Mouse (Mus musculus) T-helper 2 cell (primary cell): ENCODE results near the gene 9330161L09Rik.

Experiments used
- in situ Hi-C: fragments of 300-600 bp; cut with MboI, MseI; formaldehyde crosslinking; loops from one replicate; pipeline ENCODE4 v1.15.1; 2025; ENCODE audit warnings: high pct_unique_total_duplicates

The 9330161L09Rik gene

DNA sequence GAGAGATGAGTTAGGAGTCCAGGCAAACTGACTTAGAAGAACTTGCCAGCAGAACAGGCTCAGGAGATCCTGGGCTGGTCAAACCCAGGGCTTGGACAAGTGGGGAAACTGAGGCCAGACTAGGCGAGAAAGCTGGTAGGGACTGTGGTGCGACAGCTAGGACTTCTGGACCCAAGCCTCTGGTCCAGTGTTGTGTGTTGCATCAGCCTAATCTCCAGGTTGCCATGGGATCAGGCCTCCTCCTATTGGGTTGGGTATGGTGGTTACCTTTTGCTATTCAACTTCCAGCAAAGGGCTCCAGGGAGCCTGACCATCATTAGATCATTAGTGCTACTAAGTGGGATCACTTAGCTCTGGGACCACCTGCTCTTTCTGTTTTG lies 18.3 kb downstream of the 9330161L09Rik start:
- in situ Hi-C loops, result no loop called here

DNA sequence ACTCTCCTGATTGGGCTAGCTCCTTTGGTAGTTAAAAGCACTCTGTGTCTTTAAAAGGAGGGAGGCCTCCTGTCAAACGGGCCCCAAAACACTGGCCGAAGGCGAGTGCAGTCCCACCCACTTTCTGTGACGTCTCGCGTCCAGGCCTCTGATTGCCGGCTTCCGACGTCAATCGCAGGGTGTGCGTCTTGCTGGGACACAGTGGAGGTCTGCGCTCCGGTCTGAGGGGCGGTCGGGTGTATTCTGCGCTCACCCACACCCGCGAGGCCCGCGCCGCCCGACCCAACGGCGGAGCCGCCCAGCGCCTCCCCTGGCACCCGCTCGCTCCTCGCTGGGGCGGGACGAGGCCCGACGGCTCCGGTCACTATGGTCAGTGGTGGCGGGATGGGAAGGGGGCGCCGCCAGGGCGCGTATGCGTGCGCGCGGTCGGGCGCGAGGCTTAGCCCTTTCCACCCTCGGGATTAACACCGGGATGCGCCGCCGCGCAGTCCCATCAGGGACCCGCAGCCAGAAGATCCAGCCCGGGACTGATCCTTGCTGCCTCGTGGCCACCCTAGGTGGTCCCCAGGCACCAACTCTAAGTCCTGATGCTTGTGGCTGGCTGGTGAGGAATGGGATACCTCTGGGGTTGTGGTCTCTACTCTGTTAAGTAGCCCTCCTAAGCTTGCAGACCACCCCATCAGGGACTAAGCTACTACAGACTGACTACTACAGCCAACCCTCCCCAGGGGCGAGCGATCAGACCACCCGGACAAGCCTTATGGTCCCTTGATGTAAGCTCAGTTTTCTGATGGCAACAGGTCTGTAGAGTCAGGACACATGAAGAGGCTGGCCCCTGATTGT lies 18.9 kb downstream of the 9330161L09Rik start, which contains the start of gene Otub2:
Otub2 (plus strand) TSS at position 178 of the 843 bp plus-strand sequence.
- in situ Hi-C loops, result no loop called here

DNA sequence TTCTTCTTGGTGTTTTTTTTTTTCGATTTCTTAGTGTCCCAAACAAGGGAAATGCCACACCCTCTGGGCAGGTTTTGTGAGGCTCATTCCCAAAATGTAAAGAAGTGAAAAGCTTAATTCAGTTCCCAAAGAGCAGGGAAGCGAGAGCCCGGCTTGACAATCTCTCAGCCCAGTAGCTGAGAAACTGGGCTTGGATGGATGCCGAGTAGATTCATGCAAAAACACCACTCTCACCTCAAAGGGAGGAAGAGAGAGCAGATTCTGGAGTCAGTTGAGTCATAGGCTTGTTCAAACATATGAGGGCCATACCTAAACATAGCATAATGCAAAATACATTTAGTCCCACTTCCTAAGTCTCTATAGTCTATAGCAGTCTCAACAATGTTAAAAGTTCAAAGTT lies 27.4 kb downstream of the 9330161L09Rik start:
- in situ Hi-C loops, result no loop called here

DNA sequence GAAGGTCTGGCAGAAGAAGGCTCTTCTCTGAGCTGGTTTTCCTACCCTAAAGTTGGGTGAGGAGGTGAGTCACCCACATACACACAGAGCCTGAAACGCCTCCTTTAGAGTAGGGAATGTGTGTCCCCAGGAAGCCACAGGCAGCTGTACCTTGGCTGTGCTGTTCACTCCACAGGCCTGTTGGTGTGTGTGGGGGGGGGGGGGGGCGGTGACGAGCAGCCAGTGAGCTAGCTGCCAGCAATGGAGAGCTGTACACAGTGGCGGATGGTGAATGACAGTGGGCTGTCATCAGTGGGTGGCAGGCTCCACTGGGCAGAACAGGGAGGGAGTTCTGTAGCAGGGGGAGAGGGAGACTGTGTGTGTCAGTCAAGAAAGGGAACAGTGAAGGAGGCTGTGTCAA lies 30.8 kb downstream of the 9330161L09Rik start:
- in situ Hi-C loops, result no loop called here

- in situ Hi-C loops, result no loop called here
Observed at GRCm38 (mm10) chr12:103376124-103376523, 31.5 kb downstream of the 9330161L09Rik start.

DNA sequence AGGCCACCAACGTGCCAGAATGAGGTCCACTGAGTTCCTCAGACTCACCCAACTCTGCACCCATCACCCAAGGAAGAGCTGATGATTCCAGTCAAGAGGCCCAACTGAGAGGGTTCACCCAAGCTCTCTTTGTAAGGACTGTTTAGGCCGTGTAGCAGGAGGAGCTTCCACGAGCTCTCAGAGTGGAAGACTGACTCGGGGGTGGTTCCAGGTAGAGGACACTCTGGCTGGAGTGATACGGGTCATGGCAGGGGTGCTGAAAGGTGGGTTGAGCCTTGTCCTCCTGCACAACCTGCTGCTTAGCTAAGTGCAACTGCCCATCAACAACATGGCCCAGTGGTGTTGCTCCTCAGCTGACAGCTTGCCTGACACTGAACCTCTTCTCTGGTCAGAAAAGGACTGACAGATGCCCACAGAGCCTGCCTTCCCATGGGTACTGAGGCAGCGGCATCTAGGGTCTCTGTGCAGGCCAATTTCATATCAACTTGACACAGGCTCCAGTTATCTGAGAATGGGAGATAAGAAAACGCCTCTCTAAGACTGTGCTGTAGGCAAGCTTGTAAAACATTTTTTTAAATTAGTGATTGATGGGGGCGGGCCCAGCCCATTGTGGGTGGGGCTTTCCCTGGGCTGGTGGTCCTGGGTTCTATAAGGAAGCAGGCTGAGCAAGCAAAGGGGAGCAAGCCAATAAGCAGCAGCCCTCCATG lies 33.9 kb downstream of the 9330161L09Rik start:
- in situ Hi-C loops, result no loop called here

DNA sequence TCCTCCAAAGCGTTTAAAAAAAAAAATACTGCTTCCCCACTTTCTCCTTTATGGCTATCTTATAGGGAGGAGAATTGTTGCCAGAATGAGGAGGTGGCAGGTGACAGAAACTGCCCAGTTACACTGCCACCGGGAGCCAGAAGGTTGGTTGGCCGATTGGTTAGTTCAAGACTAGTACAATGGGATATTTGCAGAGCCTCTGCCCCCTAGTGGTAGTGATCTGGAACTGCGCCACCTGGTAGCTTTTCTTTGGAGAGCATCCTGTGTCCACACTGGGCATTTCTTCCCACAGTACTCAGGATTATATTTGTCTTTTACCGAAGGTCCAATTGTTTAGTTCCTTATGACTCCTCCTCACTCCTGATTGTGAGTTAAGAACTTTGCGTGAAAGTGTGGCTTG lies 35.9 kb downstream of the 9330161L09Rik start:
- in situ Hi-C loops, result no loop called here

DNA sequence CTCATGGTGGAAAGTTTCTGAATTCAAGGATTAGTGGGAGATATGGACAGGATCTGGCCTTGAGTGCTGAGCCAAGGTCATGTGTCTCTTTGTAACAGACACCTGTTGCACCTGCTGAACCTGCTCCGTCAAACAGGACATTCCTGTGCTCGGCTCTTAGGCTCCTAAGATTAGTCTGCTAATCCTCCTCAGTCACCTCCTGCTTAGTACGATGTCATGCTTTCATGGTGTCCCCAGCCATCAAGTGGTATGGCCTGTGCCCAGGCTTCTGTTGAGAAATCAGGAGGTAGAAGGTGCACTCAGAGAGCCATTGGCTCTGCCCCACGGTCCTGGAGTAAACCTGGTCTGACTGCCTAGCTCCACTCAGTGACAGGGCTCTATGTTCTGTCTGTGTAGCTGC lies 36.8 kb downstream of the 9330161L09Rik start:
- in situ Hi-C loops, result no loop called here

DNA sequence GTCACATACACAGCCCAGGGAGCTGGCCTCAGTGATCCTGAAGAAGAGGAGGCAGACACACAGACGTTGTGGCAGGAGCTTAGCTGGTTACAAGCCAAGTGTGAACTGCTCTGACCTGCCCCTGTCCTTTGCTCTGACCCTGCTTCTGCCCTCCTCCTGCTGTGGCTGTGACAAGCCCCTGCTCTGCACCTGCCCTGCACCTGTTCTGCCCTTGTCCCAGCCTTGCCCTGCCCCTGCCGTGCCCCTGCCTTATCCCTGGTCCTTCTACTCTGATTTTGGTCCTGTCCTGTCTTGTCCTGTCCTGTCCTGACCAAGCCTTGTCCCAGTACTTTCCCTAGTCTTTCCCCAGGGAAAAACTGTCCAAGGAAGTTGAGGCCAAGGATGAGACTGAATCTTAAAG lies 38.8 kb downstream of the 9330161L09Rik start:
- in situ Hi-C loops, result loop anchor here (10.0 kb wide), 1 partner anchor 224 kb away; no protein-coding TSS in a partner anchor

GRCm38 (mm10) chr12:103368326-103368669 lies 39.3 kb downstream of the 9330161L09Rik start:
- in situ Hi-C loops, result loop anchor here (10.0 kb wide), 1 partner anchor 223 kb away; no protein-coding TSS in a partner anchor

- in situ Hi-C loops, result loop anchor here (10.0 kb wide), 1 partner anchor 223 kb away; no protein-coding TSS in a partner anchor
Observed at GRCm38 (mm10) chr12:103367620-103368325, 39.8 kb downstream of the 9330161L09Rik start.

DNA sequence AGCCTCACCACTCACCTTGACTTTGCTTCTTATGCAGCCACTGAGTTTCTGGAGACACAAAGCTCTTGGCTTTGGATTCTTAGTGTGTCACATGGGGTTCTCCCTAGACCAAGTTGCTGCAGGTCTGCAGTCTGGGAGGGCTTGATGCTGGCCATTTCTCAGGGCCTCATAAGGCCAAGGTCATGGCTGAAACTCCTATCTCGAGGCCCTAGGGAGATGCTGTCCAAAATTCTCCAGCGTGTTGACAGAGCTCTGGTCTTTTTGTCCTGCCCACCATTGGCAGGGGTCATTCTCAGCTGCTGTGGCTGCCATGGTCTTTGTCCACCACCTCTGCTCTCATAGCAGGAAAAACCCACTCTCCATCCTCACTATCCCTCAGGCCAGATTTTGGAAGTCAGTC lies 40.4 kb downstream of the 9330161L09Rik start:
- in situ Hi-C loops, result loop anchor here (10.0 kb wide), 1 partner anchor 222 kb away; no protein-coding TSS in a partner anchor

DNA sequence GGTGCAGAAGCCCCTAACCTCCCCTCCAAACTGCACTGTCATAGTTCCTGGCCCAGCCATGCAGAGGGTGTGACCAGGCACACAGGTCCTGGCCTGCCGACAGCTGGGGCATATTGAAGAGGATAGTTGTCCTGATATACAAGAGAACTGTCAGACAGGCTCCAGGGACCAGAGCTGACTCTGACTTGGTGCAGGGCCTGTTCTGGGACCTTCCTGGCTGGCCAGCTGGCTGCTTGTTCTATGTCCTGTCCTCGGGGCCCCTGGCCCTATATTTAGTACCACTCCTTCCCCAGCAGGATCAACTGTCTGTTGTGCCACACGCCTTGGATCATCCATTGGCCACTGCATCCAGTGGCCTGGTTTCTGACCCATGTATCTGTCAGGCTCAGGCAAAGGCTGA lies 45.3 kb downstream of the 9330161L09Rik start:
- in situ Hi-C loops, result loop anchor here (5.0 to 10.0 kb wide), 2 partner anchors 35 to 218 kb away; no protein-coding TSS in a partner anchor

DNA sequence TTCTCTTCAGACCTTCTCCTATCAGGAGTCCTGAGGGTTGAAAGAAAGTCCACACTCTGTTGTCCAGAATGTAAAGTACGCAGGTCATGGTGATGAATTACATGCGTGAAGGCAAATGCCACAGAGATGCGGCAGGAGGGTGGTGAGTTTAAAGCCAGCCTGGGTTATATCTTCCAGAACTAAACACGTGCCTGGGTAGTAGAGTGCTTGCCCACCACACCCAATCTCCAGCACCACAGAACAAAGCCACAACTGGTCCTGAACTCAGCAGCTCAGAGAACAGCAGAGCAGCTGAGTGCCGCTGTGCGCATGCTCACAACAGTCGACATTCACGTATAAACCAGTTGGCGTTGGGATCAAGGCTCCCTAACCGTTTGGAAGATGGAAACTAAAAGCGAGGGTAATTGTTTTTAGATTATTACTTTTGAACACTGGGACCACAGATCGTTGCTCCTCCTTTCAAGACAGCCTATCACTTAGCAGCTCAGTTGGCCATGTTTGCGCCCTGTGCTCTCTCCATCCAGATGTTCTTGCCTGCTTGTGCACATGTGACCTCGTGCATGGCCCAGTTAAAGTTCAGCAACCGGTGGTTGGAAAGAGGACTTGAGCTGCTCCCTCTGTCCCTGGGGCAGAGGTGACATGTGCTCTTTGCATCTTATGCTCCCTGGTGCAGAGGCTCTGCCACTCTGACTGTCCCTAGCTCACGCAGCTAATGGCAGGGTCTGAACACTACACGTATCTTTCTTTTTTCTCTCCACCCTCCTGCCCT lies 45.9 kb downstream of the 9330161L09Rik start:
- in situ Hi-C loops, result loop anchor here (5.0 to 10.0 kb wide), 2 partner anchors 34 to 217 kb away; no protein-coding TSS in a partner anchor

DNA sequence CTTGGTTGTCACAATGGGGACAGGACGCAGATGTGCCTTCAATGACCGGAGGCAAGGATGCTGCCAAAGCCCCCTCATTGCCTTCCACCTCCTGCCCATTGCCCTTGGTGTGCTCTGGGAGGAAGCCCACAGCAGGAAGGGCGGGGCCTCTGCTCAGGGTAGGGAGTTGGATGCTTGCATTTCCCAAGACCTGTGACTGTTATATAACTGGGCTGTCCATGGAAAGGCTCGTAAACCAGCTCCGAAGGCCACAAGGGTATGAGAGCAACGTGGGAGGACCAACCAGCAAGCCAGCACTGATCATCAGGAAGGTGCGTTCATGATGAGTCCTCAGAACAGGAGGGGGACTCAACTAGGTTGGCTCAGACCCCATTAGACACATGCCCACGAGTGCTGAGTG lies 46.8 kb downstream of the 9330161L09Rik start:
- in situ Hi-C loops, result loop anchor here (5.0 to 10.0 kb wide), 2 partner anchors 34 to 216 kb away; no protein-coding TSS in a partner anchor

GRCm38 (mm10) chr12:103358951-103359801 lies 48.4 kb downstream of the 9330161L09Rik start:
- in situ Hi-C loops, result no loop called here

DNA sequence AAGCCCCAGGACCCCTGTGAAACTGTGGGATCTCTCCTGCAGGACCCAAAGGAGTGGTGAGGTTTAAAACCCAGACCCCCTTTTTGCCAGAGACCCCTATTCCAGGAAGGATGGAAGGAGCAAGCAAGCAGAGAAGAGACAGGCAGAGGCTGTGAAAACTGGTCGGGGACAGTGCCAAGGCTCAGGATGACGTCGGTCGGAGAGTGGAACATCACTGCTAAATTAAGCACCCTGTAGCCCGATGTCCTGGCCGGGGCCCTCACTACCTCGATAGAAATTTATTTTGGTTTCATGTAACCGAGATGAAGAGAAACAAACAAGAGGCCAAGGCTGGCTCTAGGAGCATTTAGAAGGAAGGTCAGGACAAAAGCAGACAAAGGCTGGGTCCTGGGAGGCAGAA lies 49.4 kb downstream of the 9330161L09Rik start:
- in situ Hi-C loops, result no loop called here
